Mouse (Mus musculus): ENCODE results near the gene Spint4. TPM values are rescaled to one million over a fixed set of nuclear protein-coding genes. Genes with fewer than 3 reads are reported as not detected.

Gene Spint4
- polyA plus RNA-seq, 1 experiment from 2014 or later: not detected

DNA sequence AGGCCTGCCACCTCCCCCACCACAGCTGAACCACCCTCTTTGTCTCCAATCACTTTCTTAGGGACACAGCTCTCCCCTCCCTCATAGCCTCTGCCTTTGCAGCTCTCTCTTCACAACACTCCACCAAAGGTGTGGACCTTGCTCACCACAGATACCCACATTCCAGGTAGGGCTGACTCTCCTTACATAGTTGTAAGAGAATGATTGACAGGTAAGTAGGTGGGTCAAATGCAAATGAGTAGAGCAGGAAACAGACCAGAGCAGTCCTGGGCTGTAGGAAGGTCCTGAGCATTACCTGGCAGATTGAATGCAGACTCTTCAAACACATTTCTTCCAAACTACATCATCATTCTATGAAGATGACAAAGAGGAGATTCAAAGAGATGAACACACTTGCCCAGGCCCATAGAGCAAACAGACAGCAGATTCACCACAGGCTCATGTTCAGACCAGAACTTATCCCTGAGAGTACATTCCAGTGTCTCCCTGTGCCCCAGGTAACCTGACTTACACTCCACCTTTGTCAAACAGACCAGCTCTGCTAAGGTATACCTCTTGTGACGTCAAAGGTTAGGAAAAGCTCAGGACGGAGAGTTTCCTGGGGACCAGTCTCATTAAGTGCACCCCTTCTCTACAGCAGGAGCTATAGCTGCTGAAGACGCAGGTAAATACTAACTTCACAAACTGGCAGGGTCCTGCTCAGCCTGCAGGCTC, 39.2 kb downstream of the Spint4 start:
- Histone ChIP-seq H3K27me3 (no peaks in the 10 kb centered on the region), H3K9me3 (replicated peaks) (no peaks in the 10 kb centered on the region), H3K9ac (no peak overlapping the region), H3K4me1 (no peaks in the 10 kb centered on the region), H3K27ac (no peak overlapping the region), H3K4me2 (replicated peaks) (no peak overlapping the region), H3K4me3 (no peak overlapping the region), H3K36me3 (no peaks in the 10 kb centered on the region)
- ATAC-seq (ENCODE audit: low FRiP score): no peak
- WGBS: 74% methylated on average over 3 of the region's 3 CpGs

DNA sequence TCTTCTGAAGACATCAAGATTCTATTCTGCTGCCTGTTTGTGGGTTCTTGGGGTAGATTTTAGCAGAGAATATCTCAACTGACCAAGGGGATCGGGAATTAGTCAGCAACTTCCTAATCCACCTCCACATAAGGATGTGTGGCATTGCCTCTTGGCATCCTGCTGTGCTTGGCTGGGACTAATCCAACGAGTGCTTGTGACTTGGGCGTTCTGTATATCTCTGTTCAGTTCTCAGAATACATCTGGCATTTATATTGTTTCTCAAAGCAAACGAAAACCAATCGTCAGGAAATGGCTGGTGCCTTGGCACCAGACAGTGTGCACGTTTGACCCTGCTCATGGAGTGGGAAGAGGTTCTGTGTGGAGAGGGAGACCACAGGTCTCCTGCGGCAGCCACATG, 41.6 kb downstream of the Spint4 start:
- Histone ChIP-seq H3K4me3 (no peak overlapping the region), H3K9me3 (replicated peaks) (no peaks in the 10 kb centered on the region), H3K9ac (no peak overlapping the region), H3K4me2 (replicated peaks) (no peak overlapping the region), H3K36me3 (no peaks in the 10 kb centered on the region), H3K27ac (no peak overlapping the region), H3K27me3 (no peaks in the 10 kb centered on the region), H3K4me1 (peaks cover 1% of the 10 kb centered on the region)
- no peak for ATAC-seq (ENCODE audit: low FRiP score)
- WGBS: 64% methylated on average over 7 of the region's 7 CpGs

DNA sequence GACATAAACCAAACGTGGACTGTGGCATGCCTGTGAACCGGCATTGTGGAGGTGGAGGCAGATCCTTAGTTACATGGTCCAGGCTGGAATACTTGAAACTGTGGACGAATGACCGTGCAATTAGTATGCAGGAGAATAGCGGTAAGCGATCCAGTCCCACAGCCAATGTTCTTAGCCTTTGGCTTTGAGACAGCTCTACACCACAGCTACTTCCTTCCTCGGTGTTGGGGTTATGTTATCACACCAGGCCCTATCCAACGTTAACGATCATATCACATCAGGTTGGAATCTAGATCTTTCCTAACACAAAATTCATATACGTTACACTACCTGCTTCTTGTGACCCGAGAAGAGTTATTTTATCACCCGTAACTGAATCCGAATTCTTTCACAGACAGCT, 46.7 kb downstream of the Spint4 start:
- Histone ChIP-seq H3K27ac (no peak overlapping the region), H3K36me3 (peaks cover 18% of the 10 kb centered on the region), H3K4me1 (peaks cover 24% of the 10 kb centered on the region), H3K9ac (peak overlapping the region; percentile 95), H3K4me2 (replicated peaks) (peak overlapping the region; percentile 89), H3K9me3 (replicated peaks) (no peaks in the 10 kb centered on the region), H3K4me3 (peak overlapping the region; percentile 91), H3K27me3 (no peaks in the 10 kb centered on the region)
- 77% methylated on average over 13 of the region's 13 CpGs for WGBS
- ATAC-seq (ENCODE audit: low FRiP score): no peak

DNA sequence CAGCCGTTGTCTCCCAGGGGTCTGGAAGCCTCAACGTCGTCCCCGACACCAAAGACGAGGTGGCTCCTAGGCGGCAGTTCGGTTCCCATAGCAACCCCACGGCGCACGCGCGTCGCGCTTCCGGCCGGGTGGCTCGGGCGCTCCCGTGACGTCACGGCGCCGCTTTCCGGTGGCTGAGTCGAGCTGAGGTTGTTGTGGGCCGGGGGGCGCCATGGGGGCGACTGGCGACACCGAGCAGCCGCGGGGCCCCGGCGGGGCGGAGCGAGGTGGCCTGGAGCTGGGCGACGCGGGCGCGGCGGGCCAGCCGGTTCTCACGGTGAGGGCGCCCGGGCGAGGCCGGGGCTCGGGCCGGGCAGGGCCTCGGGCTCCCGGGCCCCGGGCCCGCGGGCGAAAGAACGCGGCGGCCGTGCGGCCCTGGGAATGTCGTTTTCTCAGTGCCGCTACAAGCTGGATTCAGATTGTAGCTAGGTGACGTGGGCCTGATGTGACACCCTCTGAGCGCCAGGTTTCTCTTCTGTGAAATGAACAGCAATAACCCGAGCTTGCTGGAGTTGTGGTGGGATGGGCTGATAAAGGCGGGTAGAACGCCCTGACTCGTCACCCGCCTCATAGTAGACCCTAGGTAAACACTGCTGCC, 47.7 kb downstream of the Spint4 start, which contains the start of the genes Wfdc3 and Dnttip1:
TSS of gene Wfdc3 (minus strand) at position 89 of the 637 bp plus-strand sequence.
TSS of gene Dnttip1 (plus strand) at position 141 of the 637 bp plus-strand sequence.
- Histone ChIP-seq H3K36me3 (peaks cover 28% of the 10 kb centered on the region), H3K9ac (peak within 1 kb of the TSS; percentile 95), H3K4me2 (replicated peaks) (peak within 1 kb of the TSS; percentile 89), H3K27me3 (no peaks in the 10 kb centered on the region), H3K4me3 (peak within 1 kb of the TSS; percentile 91), H3K9me3 (replicated peaks) (no peaks in the 10 kb centered on the region), H3K27ac (peak within 1 kb of the TSS; percentile 80), H3K4me1 (peaks cover 24% of the 10 kb centered on the region)
- 0% methylated on average over 70 of the region's 70 CpGs for WGBS
- peak; percentile 89 for ATAC-seq (ENCODE audit: low FRiP score)

DNA sequence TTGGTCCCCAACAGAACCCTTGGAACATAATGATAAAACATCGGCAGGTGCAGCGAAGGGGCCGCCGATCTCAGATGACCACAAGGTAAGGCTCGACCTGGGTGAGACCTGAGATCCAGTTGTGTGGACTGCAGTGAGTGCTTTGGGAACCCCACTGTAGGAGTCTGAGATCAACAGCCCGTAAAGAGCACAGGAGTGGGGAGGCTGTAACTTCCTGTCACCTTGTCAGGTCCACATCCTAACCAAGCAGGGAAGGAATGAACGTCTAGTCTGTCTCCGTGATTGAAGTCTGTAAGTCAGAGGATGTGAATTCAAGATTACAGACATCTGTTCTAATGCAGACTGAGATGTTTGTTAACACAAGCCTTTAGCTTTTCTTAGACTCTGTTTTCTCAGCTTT, 48.4 kb downstream of the Spint4 start:
- no peaks in the 10 kb centered on the region for H3K9me3 ChIP-seq (replicated peaks)
- H3K27me3 ChIP-seq: no peaks in the 10 kb centered on the region
- H3K4me3 ChIP-seq: peak overlapping the region; percentile 91
- peak overlapping the region; percentile 89 for H3K4me2 ChIP-seq (replicated peaks)
- H3K36me3 ChIP-seq: peaks cover 35% of the 10 kb centered on the region
- 60% methylated on average over 8 of the region's 8 CpGs for WGBS
- H3K4me1 ChIP-seq: peaks cover 24% of the 10 kb centered on the region
- H3K27ac ChIP-seq: no peak overlapping the region
- H3K9ac ChIP-seq: peak overlapping the region; percentile 95
- no peak for ATAC-seq (ENCODE audit: low FRiP score)

DNA sequence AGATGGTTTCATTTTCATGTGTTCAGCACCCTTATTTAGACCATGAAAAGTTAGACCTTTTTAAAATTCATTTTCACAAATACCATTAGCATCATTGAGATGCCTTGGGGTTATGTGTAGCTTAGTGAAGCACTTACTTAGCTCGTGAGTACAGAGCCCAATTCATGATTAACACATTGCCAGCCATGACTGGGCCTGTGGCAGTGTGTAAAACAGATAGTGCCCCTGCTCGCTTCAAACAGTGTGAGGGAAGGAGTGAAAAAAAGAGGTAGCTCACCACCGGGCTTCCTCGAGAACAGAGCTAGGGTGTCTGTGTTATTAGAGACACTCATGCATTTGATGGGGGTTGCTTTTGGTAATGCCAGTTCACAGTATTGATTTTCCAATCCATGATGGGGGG, 49.9 kb downstream of the Spint4 start:
- no peak overlapping the region for H3K4me3 ChIP-seq
- H3K4me1 ChIP-seq: peaks cover 24% of the 10 kb centered on the region
- no peak overlapping the region for H3K9ac ChIP-seq
- no peaks in the 10 kb centered on the region for H3K27me3 ChIP-seq
- no peak overlapping the region for H3K4me2 ChIP-seq (replicated peaks)
- H3K9me3 ChIP-seq (replicated peaks): no peaks in the 10 kb centered on the region
- H3K36me3 ChIP-seq: peaks cover 49% of the 10 kb centered on the region
- no peak overlapping the region for H3K27ac ChIP-seq
- ATAC-seq (ENCODE audit: low FRiP score): no peak
- WGBS: 86% methylated on average over 4 of the region's 4 CpGs

DNA sequence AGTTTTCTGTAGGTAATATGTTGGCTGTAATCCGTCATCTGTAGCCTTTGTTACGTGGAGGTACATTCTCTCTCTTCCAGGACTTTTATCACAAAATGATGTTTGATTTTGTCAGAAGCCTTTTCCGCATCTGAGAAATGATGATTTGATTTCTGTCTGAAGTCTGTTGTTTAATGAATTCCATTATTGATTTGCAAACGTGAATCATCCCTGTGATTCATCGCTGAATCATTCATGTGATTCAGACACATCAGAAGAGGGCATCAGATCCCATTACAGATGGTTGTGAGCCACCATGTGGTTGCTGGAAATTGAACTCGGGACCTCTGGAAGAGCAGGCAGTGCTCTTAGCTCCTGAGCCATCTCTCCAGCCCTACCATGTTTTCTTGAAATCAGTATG, 50.7 kb downstream of the Spint4 start:
- no peak for ATAC-seq (ENCODE audit: low FRiP score)
- H3K36me3 ChIP-seq: peaks cover 57% of the 10 kb centered on the region
- H3K27ac ChIP-seq: no peak overlapping the region
- H3K4me3 ChIP-seq: no peak overlapping the region
- no peak overlapping the region for H3K4me2 ChIP-seq (replicated peaks)
- H3K4me1 ChIP-seq: peaks cover 24% of the 10 kb centered on the region
- no peaks in the 10 kb centered on the region for H3K9me3 ChIP-seq (replicated peaks)
- no peak overlapping the region for H3K9ac ChIP-seq
- 93% methylated on average over 6 of the region's 6 CpGs for WGBS
- no peaks in the 10 kb centered on the region for H3K27me3 ChIP-seq

Other genes with a start within 250 kb of the Spint4 start
- 65.1 and 71.5 TPM in 2 replicates for gene Sys1, start 241.5 kb upstream of the Spint4 start, polyA plus RNA-seq (2016; fragmentation: Nextera tagmentation; extraction: Ambion mirVana)
- 1.2 and 5.7 TPM in 2 replicates for gene Gm20458, start 237.5 kb upstream of the Spint4 start, polyA plus RNA-seq (2016; fragmentation: Nextera tagmentation; extraction: Ambion mirVana)
- not detected in 2 replicates for gene Trp53tg5, start 224.8 kb upstream of the Spint4 start, polyA plus RNA-seq (2016; fragmentation: Nextera tagmentation; extraction: Ambion mirVana)
- gene Dbndd2, start 212.4 kb upstream of the Spint4 start, polyA plus RNA-seq (2016; fragmentation: Nextera tagmentation; extraction: Ambion mirVana): 5.1 and 7.2 TPM in 2 replicates
- 48.9 and 53.3 TPM in 2 replicates for gene Pigt, start 201.0 kb upstream of the Spint4 start, polyA plus RNA-seq (2016; fragmentation: Nextera tagmentation; extraction: Ambion mirVana)
- 21.0 and 48.2 TPM in 2 replicates for gene Wfdc2, start 136.1 kb upstream of the Spint4 start, polyA plus RNA-seq (2016; fragmentation: Nextera tagmentation; extraction: Ambion mirVana)
- gene Spint3, start 125.0 kb upstream of the Spint4 start, polyA plus RNA-seq (2016; fragmentation: Nextera tagmentation; extraction: Ambion mirVana): not detected in 2 replicates
- gene Wfdc6a, start 113.1 kb upstream of the Spint4 start, polyA plus RNA-seq (2016; fragmentation: Nextera tagmentation; extraction: Ambion mirVana): not detected in 2 replicates
- not detected in 2 replicates for gene Eppin, start 104.9 kb upstream of the Spint4 start, polyA plus RNA-seq (2016; fragmentation: Nextera tagmentation; extraction: Ambion mirVana)
- gene Wfdc6b, start 85.0 kb upstream of the Spint4 start, polyA plus RNA-seq (2016; fragmentation: Nextera tagmentation; extraction: Ambion mirVana): not detected in 2 replicates
- not detected in 2 replicates for gene Wfdc8, start 84.9 kb upstream of the Spint4 start, polyA plus RNA-seq (2016; fragmentation: Nextera tagmentation; extraction: Ambion mirVana)
- gene Wfdc16, start 59.7 kb upstream of the Spint4 start, polyA plus RNA-seq (2016; fragmentation: Nextera tagmentation; extraction: Ambion mirVana): not detected in 2 replicates
- not detected in 2 replicates for gene Wfdc10, start 42.5 kb upstream of the Spint4 start, polyA plus RNA-seq (2016; fragmentation: Nextera tagmentation; extraction: Ambion mirVana)
- not detected in 2 replicates for gene Wfdc9, start 41.9 kb upstream of the Spint4 start, polyA plus RNA-seq (2016; fragmentation: Nextera tagmentation; extraction: Ambion mirVana)
- gene Wfdc11, start 24.4 kb upstream of the Spint4 start, polyA plus RNA-seq (2016; fragmentation: Nextera tagmentation; extraction: Ambion mirVana): not detected in 2 replicates
- gene Wfdc13, start 13.4 kb upstream of the Spint4 start, polyA plus RNA-seq (2016; fragmentation: Nextera tagmentation; extraction: Ambion mirVana): not detected in 2 replicates
- gene Spint5, start 16.8 kb downstream of the Spint4 start, polyA plus RNA-seq (2016; fragmentation: Nextera tagmentation; extraction: Ambion mirVana): not detected in 2 replicates
- 1.0 and 1.2 TPM in 2 replicates for gene Wfdc3, start 47.4 kb downstream of the Spint4 start, polyA plus RNA-seq (2016; fragmentation: Nextera tagmentation; extraction: Ambion mirVana)
- gene Dnttip1, start 47.5 kb downstream of the Spint4 start, polyA plus RNA-seq (2016; fragmentation: Nextera tagmentation; extraction: Ambion mirVana): 85.3 and 89.7 TPM in 2 replicates
- 296 and 341 TPM in 2 replicates for gene Ube2c, start 71.4 kb downstream of the Spint4 start, polyA plus RNA-seq (2016; fragmentation: Nextera tagmentation; extraction: Ambion mirVana)
- gene Tnnc2, start 81.5 kb downstream of the Spint4 start, polyA plus RNA-seq (2016; fragmentation: Nextera tagmentation; extraction: Ambion mirVana): 4.9 and 31.3 TPM in 2 replicates
- 15.0 and 15.7 TPM in 2 replicates for gene Snx21, start 87.3 kb downstream of the Spint4 start, polyA plus RNA-seq (2016; fragmentation: Nextera tagmentation; extraction: Ambion mirVana)
- gene Acot8, start 106.4 kb downstream of the Spint4 start, polyA plus RNA-seq (2016; fragmentation: Nextera tagmentation; extraction: Ambion mirVana): 15.3 and 17.0 TPM in 2 replicates
- 11.9 and 12.2 TPM in 2 replicates for gene Zswim3, start 106.6 kb downstream of the Spint4 start, polyA plus RNA-seq (2016; fragmentation: Nextera tagmentation; extraction: Ambion mirVana)
- gene Zswim1, start 124.2 kb downstream of the Spint4 start, polyA plus RNA-seq (2016; fragmentation: Nextera tagmentation; extraction: Ambion mirVana): 21.4 and 22.3 TPM in 2 replicates
- gene Spata25, start 130.0 kb downstream of the Spint4 start, polyA plus RNA-seq (2016; fragmentation: Nextera tagmentation; extraction: Ambion mirVana): not detected in 2 replicates
- 108 and 112 TPM in 2 replicates for gene Ctsa, start 134.4 kb downstream of the Spint4 start, polyA plus RNA-seq (2016; fragmentation: Nextera tagmentation; extraction: Ambion mirVana)
- gene Neurl2, start 135.0 kb downstream of the Spint4 start, polyA plus RNA-seq (2016; fragmentation: Nextera tagmentation; extraction: Ambion mirVana): 5.5 and 6.1 TPM in 2 replicates
- 77.3 and 78.5 TPM in 2 replicates for gene Pltp, start 159.2 kb downstream of the Spint4 start, polyA plus RNA-seq (2016; fragmentation: Nextera tagmentation; extraction: Ambion mirVana)
- 85.2 and 87.6 TPM in 2 replicates for gene Pcif1, start 180.8 kb downstream of the Spint4 start, polyA plus RNA-seq (2016; fragmentation: Nextera tagmentation; extraction: Ambion mirVana)
- gene Zfp335, start 213.3 kb downstream of the Spint4 start, polyA plus RNA-seq (2016; fragmentation: Nextera tagmentation; extraction: Ambion mirVana): 17.3 and 18.2 TPM in 2 replicates
- 5.7 and 7.2 TPM in 2 replicates for gene Mmp9, start 242.3 kb downstream of the Spint4 start, polyA plus RNA-seq (2016; fragmentation: Nextera tagmentation; extraction: Ambion mirVana)

All from hindbrain, embryonic 12.5 days (tissue).